Mouse (Mus musculus) G1E (cell line): ENCODE results near the gene Ctsh. TPM values are rescaled to one million over a fixed set of nuclear protein-coding genes. Genes with fewer than 3 reads are reported as not detected.
"Not testable (repeated sequence)": the region's sequence is repeated elsewhere in the genome, so short reads cannot be mapped to it uniquely, and the experiment has no call there.

Experiments used
- ATAC-seq: 2 replicates; pipeline ENCODE4 v1.8.0; 2016; ENCODE audit warnings: mild to moderate bottlenecking; ENCODE audit not compliant: insufficient number of reproducible peaks, poor library complexity, low FRiP score, severe bottlenecking; ENCODE audit errors: extremely low read depth
- DNase-seq: peaks from one replicate; pipeline ENCODE4 v3.0.0; 2012; ENCODE audit warnings: low spot score
- H3K27me3 ChIP-seq: 2 replicates; pipeline ENCODE4 v1.6.1; 2012; ENCODE audit warnings: mild to moderate bottlenecking, low read length, inconsistent platforms; ENCODE audit not compliant: insufficient read depth
- H3K36me3 ChIP-seq: replicated peaks from 2 replicates; pipeline ENCODE3; 2012; ENCODE audit warnings: mild to moderate bottlenecking, inconsistent platforms
- H3K4me1 ChIP-seq: 2 replicates; pipeline ENCODE4 v1.6.1; 2012; ENCODE audit warnings: low read depth, low read length, inconsistent platforms, mixed read lengths; ENCODE audit not compliant: insufficient read depth
- H3K4me3 ChIP-seq: 2 replicates; pipeline ENCODE4 v1.5.1; 2012; ENCODE audit warnings: low read depth, mild to moderate bottlenecking, inconsistent platforms, low read length, moderate library complexity, mixed read lengths
- H3K9me3 ChIP-seq: replicated peaks from 2 replicates; pipeline ENCODE4 v1.6.1; 2012; ENCODE audit warnings: inconsistent platforms
- CTCF ChIP-seq: IDR thresholded peaks from 2 replicates; pipeline ENCODE4 v1.5.1; 2012; ENCODE audit warnings: low read depth, low read length, inconsistent platforms, mixed read lengths
- GATA1 ChIP-seq: IDR thresholded peaks from 2 replicates; pipeline ENCODE4 v1.6.1; 2012; ENCODE audit warnings: borderline replicate concordance, low read length, inconsistent platforms, mixed read lengths
- GATA2 ChIP-seq: IDR thresholded peaks from 2 replicates; pipeline ENCODE4 v1.6.1; 2012; ENCODE audit warnings: low read depth, low read length, inconsistent platforms, borderline replicate concordance
- POLR2AphosphoS5 ChIP-seq: IDR thresholded peaks from 2 replicates; pipeline ENCODE4 v1.6.1; 2012; ENCODE audit warnings: low read depth, low read length, inconsistent platforms; ENCODE audit not compliant: insufficient replicate concordance
- TAL1 ChIP-seq: conservative IDR thresholded peaks from 2 replicates; pipeline ENCODE4 v1.6.1; 2012; ENCODE audit warnings: low read depth, low read length, inconsistent platforms, mixed read lengths
- polyA plus RNA-seq: library from polyadenylated mRNA; stranded (reverse); fragments of >175 nt; gene quantifications from 2 replicates; pipeline ENCODE4 v1.2.3, GENCODE M21; 2012
- total RNA-seq, 2 experiments: library from RNA; stranded (forward) in 1 of 2; stranded (reverse) in 1 of 2; fragments of 200-1000 nt in 1 of 2; fragments of >200 nt in 1 of 2; fragmentation: Nextera tagmentation in 1 of 2; gene quantifications; 2 replicates each; pipeline ENCODE4 v1.2.3; 2014 to 2017

Ctsh gene
- total and polyA plus RNA-seq, 3 experiments: 0.16 TPM; not detected in 2

DNA sequence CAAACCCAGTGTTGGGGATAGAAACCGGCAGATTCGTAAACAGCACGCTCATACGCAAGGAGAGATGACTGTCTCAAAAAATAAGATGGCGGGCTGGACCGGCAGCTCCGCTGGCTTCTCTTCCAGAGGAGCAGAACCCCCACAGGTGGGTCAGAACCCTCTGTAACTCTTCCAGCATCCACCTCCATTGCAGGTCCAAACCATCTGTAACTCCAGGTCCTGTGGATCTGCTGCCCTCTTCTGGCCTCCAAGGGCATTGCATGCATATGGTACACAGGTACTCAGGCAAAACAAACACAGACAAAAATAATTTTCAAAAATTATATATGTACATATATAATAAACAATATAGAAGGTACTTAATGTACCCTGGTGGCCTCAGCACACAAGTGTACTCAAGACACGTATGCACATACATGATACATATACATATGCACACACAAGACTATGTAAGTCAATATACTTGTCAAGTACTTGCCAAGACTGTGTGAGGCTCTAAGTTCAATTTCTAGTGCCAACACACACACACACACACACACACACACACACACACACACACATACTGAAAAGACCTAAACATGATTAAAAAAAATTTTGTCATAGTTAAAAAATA, 23.0 kb downstream of the Ctsh start:
- Histone ChIP-seq H3K27me3 (no peaks in the 10 kb centered on the region), H3K4me1 (no peaks in the 10 kb centered on the region), H3K4me3 (no peak overlapping the region), H3K36me3 (no peaks in the 10 kb centered on the region), H3K9me3 (no peaks in the 10 kb centered on the region)
- TF ChIP-seq CTCF (peak; percentile 70), GATA2 (no peak), TAL1 (no peak), POLR2AphosphoS5 (no peak), GATA1 (no peak)
- no peak for DNase-seq
- ATAC-seq: peak; percentile 50; the same call in 1 of the 2 replicates

DNA sequence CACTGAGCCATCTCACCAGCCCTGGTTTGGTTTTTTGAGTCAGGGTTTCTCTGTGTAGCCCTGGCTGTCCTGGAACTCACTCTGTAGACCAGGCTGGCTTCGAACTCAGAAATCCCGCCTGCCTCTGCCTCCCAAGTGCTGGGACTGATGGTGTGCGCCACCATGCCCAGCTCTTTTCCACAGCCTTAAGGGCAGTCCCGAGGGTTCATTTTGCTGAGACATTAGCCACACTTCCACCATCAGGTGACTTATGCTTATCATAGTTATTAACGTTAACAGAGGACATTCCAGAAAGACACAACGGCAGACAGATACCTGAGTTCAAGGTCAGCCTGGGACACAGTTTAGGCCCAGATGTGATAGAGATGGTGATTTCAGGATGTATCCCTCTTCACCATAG, 28.0 kb downstream of the Ctsh start:
- not testable (repeated sequence) for ATAC-seq, H3K9me3 ChIP-seq, H3K4me3 ChIP-seq, DNase-seq, H3K4me1 ChIP-seq, H3K27me3 ChIP-seq
- H3K36me3 ChIP-seq: peaks cover 12% of the 10 kb centered on the region

DNA sequence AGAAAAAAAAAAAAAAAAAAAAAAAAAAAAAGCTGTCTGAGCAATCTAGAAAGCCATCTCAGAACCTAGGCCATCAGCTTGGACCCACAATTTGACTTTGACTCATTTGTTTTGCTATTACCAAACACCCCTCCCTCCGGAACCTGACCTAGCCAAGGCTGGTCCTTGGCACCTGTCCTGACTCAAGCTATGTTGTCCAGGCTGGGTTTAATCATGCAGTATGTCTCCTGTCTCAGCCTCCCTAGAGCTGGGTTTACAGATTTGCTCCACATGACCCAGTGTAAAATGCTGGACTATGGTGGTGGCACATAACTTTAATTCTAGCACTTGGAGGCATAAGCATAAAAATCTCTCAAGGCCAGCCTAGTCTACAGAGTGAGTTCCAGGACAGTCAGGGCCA, 29.0 kb downstream of the Ctsh start:
- TF ChIP-seq CTCF: no peak
- TF ChIP-seq GATA1: no peak
- TF ChIP-seq GATA2: no peak
- TF ChIP-seq TAL1: no peak
- no peak for TF ChIP-seq POLR2AphosphoS5
- H3K4me1 ChIP-seq: peaks cover 3% of the 10 kb centered on the region
- DNase-seq (no peak), ATAC-seq (no peak)
- H3K27me3 ChIP-seq: no peaks in the 10 kb centered on the region
- H3K9me3 ChIP-seq: no peaks in the 10 kb centered on the region
- H3K36me3 ChIP-seq: peaks cover 14% of the 10 kb centered on the region
- H3K4me3 ChIP-seq: no peak overlapping the region

DNA sequence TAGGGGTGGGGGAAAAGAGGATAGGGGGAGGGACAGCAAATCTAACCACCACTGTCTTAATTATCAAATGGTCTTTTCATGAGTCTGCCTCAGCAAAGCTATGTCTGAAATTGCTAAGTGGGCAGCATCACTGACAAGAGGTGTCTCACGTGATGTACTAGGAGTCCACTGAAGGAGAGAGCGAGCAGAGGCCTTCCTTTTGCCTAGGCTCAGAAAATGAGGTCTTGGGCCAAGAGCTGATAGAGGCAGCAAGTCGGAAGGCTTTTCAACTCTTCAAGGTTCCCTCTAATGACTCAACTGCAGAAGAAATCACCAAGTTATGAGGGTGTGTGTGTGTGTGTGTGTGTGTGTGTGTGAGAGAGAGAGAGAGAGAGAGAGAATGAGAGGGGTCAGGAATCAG, 30.2 kb downstream of the Ctsh start:
- no peak for DNase-seq
- Histone ChIP-seq H3K36me3 (peaks cover 26% of the 10 kb centered on the region), H3K4me1 (peaks cover 3% of the 10 kb centered on the region), H3K27me3 (no peaks in the 10 kb centered on the region), H3K9me3 (no peaks in the 10 kb centered on the region), H3K4me3 (no peak overlapping the region)
- ATAC-seq: no peak
- TF ChIP-seq POLR2AphosphoS5 (no peak), TAL1 (no peak), CTCF (no peak)

DNA sequence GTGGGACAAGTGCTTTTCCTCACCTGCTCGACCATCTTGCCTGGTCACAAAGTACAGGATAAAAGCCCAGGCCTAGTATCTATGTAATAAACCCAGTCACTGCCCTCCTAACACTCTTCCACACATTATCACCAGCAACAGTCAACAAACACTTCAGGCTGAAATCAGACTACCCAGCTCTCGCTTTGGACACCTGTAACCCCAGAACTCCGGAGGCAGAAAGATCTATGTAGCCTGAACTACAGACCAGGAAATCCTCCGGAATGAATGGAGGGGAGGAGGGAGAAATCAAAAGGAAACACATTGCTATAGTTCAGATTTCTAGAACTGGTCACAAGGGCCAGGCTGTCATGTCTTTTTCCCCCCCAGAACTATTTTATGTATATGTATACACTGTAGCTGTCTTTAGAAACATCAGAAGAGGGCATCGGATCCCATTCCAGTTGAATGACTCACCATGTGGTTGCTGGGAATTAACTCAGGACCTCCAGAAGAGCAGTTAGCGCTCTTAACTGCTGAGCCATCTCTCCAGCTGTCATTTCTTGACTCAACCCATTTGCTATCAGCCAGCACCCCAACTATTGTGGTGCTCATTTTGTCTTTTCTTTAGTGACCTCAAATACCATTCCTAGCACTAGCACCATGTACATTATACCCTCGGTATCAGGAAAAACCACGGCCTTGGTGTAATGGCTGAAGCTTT, 31.0 kb downstream of the Ctsh start:
- ATAC-seq (no peak), DNase-seq (no peak)
- no peak overlapping the region for H3K4me3 ChIP-seq
- peaks cover 34% of the 10 kb centered on the region for H3K36me3 ChIP-seq
- H3K4me1 ChIP-seq: peaks cover 3% of the 10 kb centered on the region
- no peaks in the 10 kb centered on the region for H3K27me3 ChIP-seq
- no peaks in the 10 kb centered on the region for H3K9me3 ChIP-seq
- TF ChIP-seq TAL1 (no peak), GATA1 (no peak), GATA2 (no peak), CTCF (no peak), POLR2AphosphoS5 (no peak)

DNA sequence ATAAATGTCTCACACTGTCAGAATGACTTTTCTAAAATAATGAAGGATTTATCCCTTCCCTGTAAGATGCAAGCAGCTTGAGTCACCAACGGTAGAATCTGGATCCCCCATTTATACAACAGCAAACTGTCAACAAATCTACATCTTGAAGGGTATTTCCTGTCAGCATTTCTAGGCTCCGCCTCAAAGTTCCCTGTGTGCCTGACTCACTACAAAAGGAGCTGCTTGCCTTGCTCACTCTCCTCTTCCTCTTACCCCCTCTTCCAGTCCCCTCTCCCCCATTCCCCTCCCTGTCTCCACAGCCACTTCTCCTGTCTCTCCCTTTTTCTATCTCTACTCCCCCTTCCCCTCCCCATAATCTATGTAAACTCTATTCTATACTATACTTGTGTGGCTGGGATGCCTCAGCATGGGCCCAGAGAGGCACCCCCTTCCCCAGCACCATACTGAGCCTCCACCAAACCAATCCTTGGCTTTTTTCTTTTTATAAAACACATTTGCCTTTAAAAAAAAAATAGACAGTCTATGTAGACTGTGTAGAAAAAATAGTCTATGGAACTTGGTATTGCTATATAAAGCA, 34.0 kb downstream of the Ctsh start:
- Histone ChIP-seq H3K9me3 (no peaks in the 10 kb centered on the region), H3K27me3 (no peaks in the 10 kb centered on the region), H3K36me3 (peaks cover 58% of the 10 kb centered on the region), H3K4me1 (peaks cover 1% of the 10 kb centered on the region), H3K4me3 (no peak overlapping the region)
- ATAC-seq (no peak; the same call in 1 of the 2 replicates), DNase-seq (no peak)
- no peak for TF ChIP-seq GATA1
- TF ChIP-seq TAL1: no peak
- no peak for TF ChIP-seq CTCF
- no peak for TF ChIP-seq POLR2AphosphoS5
- TF ChIP-seq GATA2: no peak
